Mouse (Mus musculus) embryonic facial prominence, embryonic 11.5 days (tissue): Measurements from ENCODE around the gene Ubl3. TPM values are rescaled to one million over a fixed set of nuclear protein-coding genes. Genes with fewer than 3 reads are reported as not detected.

Experiments
- ATAC-seq: fragments of 200-750 bp; cut with Nextera tagmentation; replicated peaks from 2 replicates; pipeline ENCODE4 v1.8.0; 2017; ENCODE audit warnings: low read depth; ENCODE audit not compliant: insufficient number of reproducible peaks, low FRiP score, low TSS enrichment
- DNase-seq: peaks from one replicate; pipeline ENCODE4 v3.0.0-alpha.2; 2015; ENCODE audit warnings: low spot score
- H3K27ac ChIP-seq: fragments of 300-500 bp; sonication (generic); replicated peaks from 2 replicates; pipeline ENCODE4 v1.5.1; 2014; ENCODE audit warnings: mild to moderate bottlenecking, low read depth, low read length, control low read depth
- H3K27me3 ChIP-seq: fragments of 300-500 bp; sonication (generic); 2 replicates; pipeline ENCODE4 v1.6.1; 2014; ENCODE audit warnings: mild to moderate bottlenecking, low read length, moderate library complexity, mixed read lengths; ENCODE audit not compliant: control insufficient read depth, insufficient read depth
- H3K36me3 ChIP-seq: fragments of 300-500 bp; sonication (generic); replicated peaks from 2 replicates; pipeline ENCODE4 v1.6.1; 2014; ENCODE audit warnings: low read depth, mild to moderate bottlenecking, low read length, moderate library complexity, mixed read lengths; ENCODE audit not compliant: control insufficient read depth, insufficient read depth
- H3K4me1 ChIP-seq: fragments of 300-500 bp; sonication (generic); 2 replicates; pipeline ENCODE4 v1.6.1; 2014; ENCODE audit warnings: low read length, mixed read lengths; ENCODE audit not compliant: control insufficient read depth, insufficient read depth
- H3K4me2 ChIP-seq: fragments of 300-500 bp; sonication (generic); 2 replicates; pipeline ENCODE4 v1.6.1; 2014; ENCODE audit warnings: low read depth, mild to moderate bottlenecking, control low read depth, low read length, moderate library complexity
- H3K4me3 ChIP-seq: fragments of 300-500 bp; sonication (generic); 2 replicates; pipeline ENCODE4 v1.5.1; 2014; ENCODE audit warnings: low read depth, low read length, control low read depth
- H3K9ac ChIP-seq: fragments of 300-500 bp; sonication (generic); replicated peaks from 2 replicates; pipeline ENCODE4 v1.6.1; 2014; ENCODE audit warnings: mild to moderate bottlenecking, control low read depth, low read length
- H3K9me3 ChIP-seq: fragments of 300-500 bp; sonication (generic); replicated peaks from 2 replicates; pipeline ENCODE4 v1.6.1; 2016; ENCODE audit warnings: mild to moderate bottlenecking, low read length, inconsistent platforms, mixed read lengths; ENCODE audit not compliant: control insufficient read depth
- WGBS: fragments of 180-500 bp; shearing (Covaris S2); extraction: QIAGEN DNeasy Blood & Tissue Kit; methylation state at CpG from one replicate; pipeline ENCODE4 v1.1.7; 2014; 5-methylcytosine and 5-hydroxymethylcytosine counted together
- polyA plus RNA-seq: library from polyadenylated mRNA; unstranded; fragments of >200 nt; fragmentation: Nextera tagmentation; extraction: Ambion mirVana; gene quantifications from 2 replicates; pipeline ENCODE4 v1.2.1, GENCODE M21; 2014

The Ubl3 gene
- polyA plus RNA-seq, 1 experiment from 2014 or later: 69.8 TPM

- WGBS: 91% methylated on average over 3 of the region's 3 CpGs
- no peaks in the 10 kb centered on the region for H3K4me1 ChIP-seq
- no peak overlapping the region for H3K4me2 ChIP-seq
- H3K36me3 ChIP-seq: no peaks in the 10 kb centered on the region
- no peak for ATAC-seq
- H3K9me3 ChIP-seq: no peaks in the 10 kb centered on the region
- no peak overlapping the region for H3K27ac ChIP-seq
- no peak for DNase-seq
- H3K27me3 ChIP-seq: no peaks in the 10 kb centered on the region
- H3K9ac ChIP-seq: no peak overlapping the region
- H3K4me3 ChIP-seq: no peak overlapping the region
Measured at GRCm38 (mm10) chr5:148534644-148535043, 17.9 kb downstream of the Ubl3 start.

DNA sequence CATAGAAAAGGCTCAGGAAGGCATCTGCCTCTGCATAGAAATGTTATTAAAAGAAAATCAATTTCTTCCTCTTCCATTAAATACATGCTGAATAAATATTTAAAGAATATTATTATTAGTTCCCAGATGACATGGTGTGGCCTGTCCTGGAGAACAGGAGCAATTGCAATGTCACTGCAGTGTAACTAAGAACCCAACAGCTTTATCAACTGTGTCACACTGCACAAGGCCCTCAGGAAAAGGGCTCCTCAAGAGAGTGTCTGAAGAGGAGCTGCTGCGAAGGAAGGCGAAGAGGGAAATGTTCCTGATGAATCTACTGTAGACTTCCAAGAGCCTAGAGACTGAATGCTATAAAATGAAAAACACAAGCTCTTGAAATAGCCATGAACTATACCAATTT, 18.7 kb downstream of the Ubl3 start:
- Histone ChIP-seq H3K9ac (no peak overlapping the region), H3K36me3 (no peaks in the 10 kb centered on the region), H3K27ac (no peak overlapping the region), H3K27me3 (no peaks in the 10 kb centered on the region), H3K4me3 (no peak overlapping the region), H3K9me3 (no peaks in the 10 kb centered on the region), H3K4me1 (no peaks in the 10 kb centered on the region), H3K4me2 (no peak overlapping the region)
- WGBS: 89% methylated on average over 2 of the region's 2 CpGs
- ATAC-seq (no peak), DNase-seq (no peak)

DNA sequence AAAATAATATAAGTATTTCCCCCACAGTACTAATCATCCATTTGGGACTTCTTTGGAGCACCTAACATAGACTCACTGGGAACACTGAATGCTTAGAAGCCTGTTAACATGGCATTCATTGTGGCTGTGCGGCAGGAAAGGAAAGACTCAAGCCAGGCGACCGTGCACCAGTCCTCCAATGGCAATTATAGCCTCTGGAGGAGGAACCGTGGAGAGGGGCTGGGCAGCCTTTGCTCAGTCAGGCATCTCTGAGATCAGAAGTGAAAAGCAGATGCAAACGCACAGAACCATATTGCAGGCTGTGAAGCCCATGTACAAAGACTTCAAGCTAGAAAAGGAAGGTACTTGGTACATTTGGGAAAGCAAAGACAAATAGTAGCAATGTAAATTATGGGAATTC, 20.4 kb downstream of the Ubl3 start:
- Histone ChIP-seq H3K4me1 (no peaks in the 10 kb centered on the region), H3K9ac (no peak overlapping the region), H3K27me3 (no peaks in the 10 kb centered on the region), H3K27ac (no peak overlapping the region), H3K9me3 (no peaks in the 10 kb centered on the region), H3K4me2 (no peak overlapping the region), H3K36me3 (no peaks in the 10 kb centered on the region), H3K4me3 (no peak overlapping the region)
- ATAC-seq (no peak), DNase-seq (no peak)
- 25% methylated on average over 5 of the region's 5 CpGs for WGBS

DNA sequence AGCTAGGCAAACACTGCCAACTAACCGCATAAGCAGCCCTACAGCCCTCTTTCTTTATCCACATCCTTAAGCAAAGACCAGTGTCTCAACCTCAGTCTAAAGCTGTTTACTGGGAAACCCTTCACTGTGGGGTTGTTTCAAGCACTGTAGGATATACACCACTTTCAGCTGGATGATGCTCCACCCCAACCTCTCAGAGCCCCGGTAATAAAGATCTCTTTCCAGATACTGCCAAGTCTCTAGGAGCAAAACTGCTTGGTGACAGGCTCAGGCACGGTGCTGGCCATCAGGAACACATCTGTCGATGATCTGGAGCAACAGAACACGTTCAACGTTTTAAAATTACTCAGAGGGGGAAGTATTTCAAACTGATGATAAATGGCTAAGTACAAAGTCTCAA, 25.0 kb downstream of the Ubl3 start:
- H3K27ac ChIP-seq: no peak overlapping the region
- no peak overlapping the region for H3K4me3 ChIP-seq
- DNase-seq: no peak
- WGBS: 63% methylated on average over 6 of the region's 6 CpGs
- no peak overlapping the region for H3K9ac ChIP-seq
- H3K27me3 ChIP-seq: no peaks in the 10 kb centered on the region
- no peak for ATAC-seq
- no peaks in the 10 kb centered on the region for H3K4me1 ChIP-seq
- no peaks in the 10 kb centered on the region for H3K36me3 ChIP-seq
- no peaks in the 10 kb centered on the region for H3K9me3 ChIP-seq
- no peak overlapping the region for H3K4me2 ChIP-seq

DNA sequence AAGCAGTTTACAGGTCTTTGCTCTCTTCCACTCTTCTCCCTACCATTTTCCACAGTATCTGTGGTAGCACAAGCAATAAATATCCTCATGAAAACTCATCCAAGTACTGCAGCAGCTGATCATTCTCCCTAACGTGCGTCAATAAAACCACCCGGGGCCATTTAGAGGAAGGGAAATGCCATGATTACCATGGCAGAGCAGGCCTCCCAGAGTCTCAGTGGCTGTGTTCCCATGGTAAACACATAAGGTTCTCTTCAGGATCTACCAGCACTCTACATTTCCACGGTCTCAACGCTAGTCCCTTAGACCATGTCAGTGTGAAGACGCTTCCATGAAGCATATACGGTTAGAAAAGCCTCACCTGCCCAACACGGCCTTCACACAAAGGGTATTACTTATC, 26.0 kb downstream of the Ubl3 start:
- no peaks in the 10 kb centered on the region for H3K9me3 ChIP-seq
- H3K27ac ChIP-seq: no peak overlapping the region
- ATAC-seq (no peak), DNase-seq (no peak)
- H3K4me1 ChIP-seq: no peaks in the 10 kb centered on the region
- no peaks in the 10 kb centered on the region for H3K36me3 ChIP-seq
- 73% methylated on average over 8 of the region's 8 CpGs for WGBS
- H3K4me2 ChIP-seq: no peak overlapping the region
- no peaks in the 10 kb centered on the region for H3K27me3 ChIP-seq
- H3K4me3 ChIP-seq: no peak overlapping the region
- H3K9ac ChIP-seq: no peak overlapping the region

GRCm38 (mm10) chr5:148523202-148523971, 29.2 kb downstream of the Ubl3 start:
- ATAC-seq (no peak), DNase-seq (no peak)
- no peak overlapping the region for H3K27ac ChIP-seq
- H3K36me3 ChIP-seq: no peaks in the 10 kb centered on the region
- no peaks in the 10 kb centered on the region for H3K9me3 ChIP-seq
- no peaks in the 10 kb centered on the region for H3K27me3 ChIP-seq
- 77% methylated on average over 5 of the region's 5 CpGs for WGBS
- H3K4me1 ChIP-seq: no peaks in the 10 kb centered on the region
- no peak overlapping the region for H3K4me2 ChIP-seq
- H3K9ac ChIP-seq: no peak overlapping the region
- no peak overlapping the region for H3K4me3 ChIP-seq

- H3K4me3 ChIP-seq: no peak overlapping the region
- no peaks in the 10 kb centered on the region for H3K9me3 ChIP-seq
- no peaks in the 10 kb centered on the region for H3K4me1 ChIP-seq
- DNase-seq (no peak), ATAC-seq (no peak)
- no peaks in the 10 kb centered on the region for H3K27me3 ChIP-seq
- no peak overlapping the region for H3K4me2 ChIP-seq
- H3K27ac ChIP-seq: no peak overlapping the region
- no peaks in the 10 kb centered on the region for H3K36me3 ChIP-seq
- WGBS: 83% methylated on average over 3 of the region's 3 CpGs
- H3K9ac ChIP-seq: no peak overlapping the region
Measured at GRCm38 (mm10) chr5:148522378-148522777, 30.2 kb downstream of the Ubl3 start.

DNA sequence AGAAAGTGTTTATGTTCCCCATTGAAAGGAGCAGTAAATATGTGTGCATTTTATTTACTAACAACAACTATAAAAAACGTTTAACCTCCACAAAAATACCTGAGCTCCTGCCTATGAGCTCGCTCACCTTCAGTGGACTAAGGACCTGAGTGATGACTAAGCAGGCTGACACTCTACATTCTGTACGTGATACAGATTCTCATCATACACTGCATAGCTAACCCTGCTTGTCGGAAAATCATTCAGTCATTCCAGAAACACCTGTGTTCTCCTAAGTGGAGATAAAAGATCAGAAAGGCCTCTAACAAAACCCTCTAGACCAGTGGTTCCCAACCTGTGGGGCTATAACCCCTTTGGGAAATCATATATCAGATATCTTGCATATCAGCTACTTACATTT, 35.1 kb downstream of the Ubl3 start:
- Histone ChIP-seq H3K36me3 (no peaks in the 10 kb centered on the region), H3K27ac (no peak overlapping the region), H3K9me3 (no peaks in the 10 kb centered on the region), H3K4me3 (no peak overlapping the region), H3K4me2 (no peak overlapping the region), H3K9ac (no peak overlapping the region), H3K27me3 (no peaks in the 10 kb centered on the region), H3K4me1 (no peaks in the 10 kb centered on the region)
- WGBS: 80% methylated on average over 4 of the region's 4 CpGs
- DNase-seq: no peak
- no peak for ATAC-seq
